Mouse (Mus musculus): ENCODE data around the gene Pax6. TPM values are rescaled to one million over a fixed set of nuclear protein-coding genes. Genes with fewer than 3 reads are reported as not detected.

Gene Pax6
- total RNA-seq, 2 experiments from 2014 or later = 0.35 TPM; not detected in 1

- intact Hi-C loops (cut with DNase I; ENCODE audit: low total_unique reads) = no loop called here
- DNase-seq = no peak
Observed at GRCm38 (mm10) chr2:105702586-105702985, 33.9 kb downstream of the Pax6 start.

GRCm38 (mm10) chr2:105705320-105705719 is 36.6 kb downstream of the Pax6 start:
- no peak for DNase-seq
- intact Hi-C loops (cut with DNase I; ENCODE audit: low total_unique reads) = no loop called here

- intact Hi-C loops (cut with DNase I; ENCODE audit: low total_unique reads) = no loop called here
Observed at GRCm38 (mm10) chr2:105709126-105709525, 40.4 kb downstream of the Pax6 start.

GRCm38 (mm10) chr2:105710511-105710910 is 41.8 kb downstream of the Pax6 start:
- intact Hi-C loops (cut with DNase I; ENCODE audit: low total_unique reads) = no loop called here
- DNase-seq = no peak

More at GRCm38 (mm10) chr2:105709126-105709525, 40.4 kb downstream of the Pax6 start:
- no peak for DNase-seq

GRCm38 (mm10) chr2:105715409-105716115 is 46.9 kb downstream of the Pax6 start:
- no peak for DNase-seq
- intact Hi-C loops (cut with DNase I; ENCODE audit: low total_unique reads) = no loop called here

- DNase-seq = no peak
- intact Hi-C loops (cut with DNase I; ENCODE audit: low total_unique reads) = no loop called here
Observed at GRCm38 (mm10) chr2:105726657-105727056, 58.0 kb downstream of the Pax6 start.

- DNase-seq = no peak
- intact Hi-C loops (cut with DNase I; ENCODE audit: low total_unique reads) = no loop called here
Observed at GRCm38 (mm10) chr2:105730704-105731103, 62.0 kb downstream of the Pax6 start.

- no peak for DNase-seq
- intact Hi-C loops (cut with DNase I; ENCODE audit: low total_unique reads) = no loop called here
Observed at GRCm38 (mm10) chr2:105736166-105736565, 67.5 kb downstream of the Pax6 start.

- intact Hi-C loops (cut with DNase I; ENCODE audit: low total_unique reads) = no loop called here
- no peak for DNase-seq
Observed at GRCm38 (mm10) chr2:105746896-105747295, 78.2 kb downstream of the Pax6 start.

Other genes with a start within 250 kb of the Pax6 start
- 1 to 10 TPM; 8.2 to 9.2 TPM for gene Elp4, start 235.7 kb downstream of the Pax6 start, total RNA-seq (2021)
- 10 to 100 TPM; 32.3 to 36.2 TPM for gene Immp1l, start 235.7 kb downstream of the Pax6 start, total RNA-seq (2021)

Measured in gastrocnemius, postnatal 14 days (tissue).